Mouse (Mus musculus) kidney, postnatal 25 days (tissue): ENCODE measurements around the gene Gm10097.
A peak's percentile ranks its signal among the peaks of the same experiment; 100 is the strongest.

ENCODE experiments used
- DNase-seq, 2 experiments: peaks; one replicate each; pipeline ENCODE4 v3.0.0; 2021; ENCODE audit warnings: mixed read lengths in 2 of 2

Gene Gm10097

DNA sequence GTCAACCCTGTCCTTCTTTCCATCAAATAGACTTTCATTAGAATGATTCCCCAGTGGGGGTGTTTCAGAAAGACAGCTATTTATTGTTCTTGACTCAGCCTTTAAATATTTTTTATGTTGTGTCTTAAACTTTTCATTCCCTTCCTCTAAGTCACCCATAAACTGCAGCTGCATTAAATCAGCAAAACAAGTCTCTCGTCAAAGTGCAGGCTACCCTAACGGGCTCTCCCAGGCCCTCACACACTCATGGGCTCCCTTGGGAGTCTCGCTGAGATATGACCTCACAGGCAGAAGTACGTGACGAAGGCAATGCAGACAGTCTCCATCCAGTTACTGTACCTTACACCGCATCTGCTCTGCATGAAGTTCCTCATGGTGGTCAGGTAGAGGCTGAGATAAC is 17.3 kb downstream of the Gm10097 start:
- no peak for DNase-seq

DNA sequence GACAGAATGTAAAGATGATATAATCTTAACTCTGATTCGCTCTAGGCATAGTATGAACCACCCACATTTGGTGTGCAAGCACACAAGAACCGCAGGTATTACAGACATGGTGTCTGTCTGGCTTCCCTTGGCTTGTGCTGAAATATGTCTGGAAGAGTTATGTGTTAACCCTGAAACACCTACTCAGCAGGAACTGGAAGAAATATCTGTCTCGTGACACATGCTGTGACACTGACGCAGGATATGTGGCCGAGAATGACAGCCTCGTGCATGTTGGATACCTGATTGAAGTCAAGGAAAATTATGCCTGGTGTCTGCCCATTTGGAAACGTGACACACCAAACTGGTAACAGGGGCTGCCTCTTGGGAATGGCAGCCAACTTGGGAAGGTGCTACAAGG is 18.3 kb downstream of the Gm10097 start:
- no peak for DNase-seq

DNA sequence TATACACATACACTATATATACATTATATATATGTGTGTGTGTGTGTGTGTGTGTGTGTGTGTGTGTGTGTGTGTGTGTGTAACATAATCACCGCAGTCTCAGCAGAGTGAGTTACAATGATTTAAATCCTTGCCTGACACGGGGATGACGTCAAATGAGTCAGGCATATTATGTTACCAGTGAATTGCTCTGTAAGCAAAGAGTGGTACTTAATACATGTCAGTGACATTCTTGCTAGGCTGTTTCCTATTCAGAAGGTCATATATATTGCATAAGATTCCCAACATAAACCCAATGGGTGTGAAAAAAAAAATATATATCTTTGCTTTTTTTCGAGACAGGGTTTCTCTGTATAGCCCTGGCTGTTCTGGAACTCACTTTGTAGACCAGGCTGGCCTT is 20.1 kb downstream of the Gm10097 start:
- no peak for DNase-seq

DNA sequence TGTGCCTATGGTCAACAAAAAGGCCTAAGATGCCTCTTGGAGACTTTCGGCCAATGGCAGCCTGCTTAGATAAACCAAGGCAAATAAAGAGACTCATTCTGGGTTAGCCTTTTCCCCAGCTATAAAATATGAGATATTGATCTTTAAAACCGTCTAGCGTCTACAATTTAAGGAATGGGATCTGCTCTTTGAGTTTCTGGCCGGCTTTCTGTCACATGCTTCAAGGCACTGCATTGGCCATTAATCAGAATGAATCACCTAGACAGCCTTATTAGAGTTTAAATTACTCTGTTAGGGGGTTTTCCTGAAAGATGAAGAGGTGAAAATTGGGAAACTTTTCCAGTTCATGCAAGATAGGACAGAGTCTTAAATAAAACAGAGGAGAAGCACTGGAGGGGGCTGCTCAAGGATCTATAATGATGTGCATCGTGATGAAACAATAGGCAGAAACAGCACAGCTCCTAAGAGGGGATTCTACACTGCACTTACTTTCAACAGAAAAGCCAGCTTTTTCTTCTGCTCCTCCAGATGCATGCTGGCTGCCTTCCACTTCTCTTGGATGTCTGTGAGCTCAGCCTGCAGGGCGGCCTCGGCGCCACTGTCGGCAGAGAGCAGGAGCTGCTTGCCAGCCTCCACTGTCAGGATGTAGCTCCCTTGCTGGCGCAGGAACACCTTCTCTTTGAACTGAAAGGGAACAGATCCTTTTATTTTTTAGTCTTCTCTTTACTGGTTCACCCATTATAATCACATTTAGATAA is 28.2 kb downstream of the Gm10097 start:
- DNase-seq = peak in 1 of 2 experiments; percentile 29

- no peak for DNase-seq
Measured at GRCm38 (mm10) chr10:5097754-5098137, 28.8 kb downstream of the Gm10097 start.

DNA sequence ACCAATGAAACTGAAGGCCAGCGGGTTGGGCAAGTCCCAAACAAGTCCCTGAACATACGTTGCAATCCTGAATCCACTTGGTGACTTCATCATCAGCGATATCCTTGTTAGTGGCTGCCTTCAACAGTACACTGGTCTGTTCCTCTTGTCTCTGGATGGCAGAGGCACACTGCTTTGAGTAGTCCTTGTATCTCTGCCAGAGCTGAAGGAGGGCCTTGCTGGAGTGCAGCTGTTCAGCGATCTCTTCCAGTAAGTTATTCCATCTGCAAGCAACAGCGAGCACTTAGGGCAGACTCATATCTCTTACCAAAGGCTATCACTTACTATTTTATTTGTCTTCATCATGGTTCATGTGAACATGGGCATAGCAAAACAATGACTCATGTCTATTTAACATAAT is 41.8 kb downstream of the Gm10097 start:
- no peak for DNase-seq

- no peak for DNase-seq
Measured at GRCm38 (mm10) chr10:5116155-5116554, 47.2 kb downstream of the Gm10097 start.

- DNase-seq = no peak
Measured at GRCm38 (mm10) chr10:5116720-5117119, 47.7 kb downstream of the Gm10097 start.
